Mouse (Mus musculus) urinary bladder, postnatal 10 days (tissue): ENCODE data around the gene Tmem87b.

Experiments
- DNase-seq: peaks from one replicate; pipeline ENCODE4 v3.0.0; 2022; ENCODE audit warnings: low spot score

Gene Tmem87b

GRCm38 (mm10) chr2:128818956-128819643 is 1.2 kb downstream of the Tmem87b start:
- no peak for DNase-seq

DNA sequence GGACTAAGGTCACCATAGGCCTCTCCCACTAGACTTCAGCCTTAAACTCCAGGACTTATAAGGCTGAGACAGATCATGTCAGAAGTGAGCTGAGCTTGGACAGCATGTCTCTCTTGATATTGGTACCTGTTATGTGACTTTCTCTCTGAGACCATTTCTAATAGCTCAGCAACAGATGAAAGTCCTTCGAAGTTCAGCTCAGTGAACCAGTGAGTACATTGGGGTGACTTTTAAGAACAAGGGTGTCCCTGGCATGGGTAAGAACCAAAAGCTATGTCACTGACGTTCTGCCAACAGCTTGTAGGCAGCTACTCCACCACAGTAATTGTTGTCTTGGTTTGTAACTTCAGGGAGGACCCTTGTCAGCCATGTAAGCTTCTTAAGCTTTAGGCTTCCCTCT is 2.7 kb downstream of the Tmem87b start:
- DNase-seq, result no peak

GRCm38 (mm10) chr2:128823893-128824292 is 6.0 kb downstream of the Tmem87b start:
- no peak for DNase-seq

DNA sequence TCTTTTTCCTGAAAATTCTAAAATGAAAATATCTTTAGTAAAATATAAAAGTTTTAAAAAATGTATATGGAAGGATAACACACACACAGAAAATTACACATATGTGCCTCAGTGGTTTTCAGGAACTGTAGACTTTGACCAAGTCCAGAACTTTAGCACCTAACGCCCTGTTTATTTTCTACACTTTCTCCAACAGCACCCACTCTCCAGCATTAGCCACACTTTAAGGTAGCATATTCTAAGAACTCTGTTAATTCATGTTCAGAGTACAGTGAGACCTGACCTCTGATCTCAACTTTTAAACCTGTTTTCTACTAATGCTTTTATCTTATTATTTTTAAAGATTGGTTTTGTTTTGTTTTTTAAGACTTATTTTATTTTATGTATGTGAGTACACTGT is 9.9 kb downstream of the Tmem87b start:
- no peak for DNase-seq

- DNase-seq, result no peak
Observed at GRCm38 (mm10) chr2:128832611-128833010, 14.7 kb downstream of the Tmem87b start.

- no peak for DNase-seq
Observed at GRCm38 (mm10) chr2:128833035-128833434, 15.1 kb downstream of the Tmem87b start.

- DNase-seq, result no peak
Observed at GRCm38 (mm10) chr2:128833435-128833834, 15.5 kb downstream of the Tmem87b start.

- no peak for DNase-seq
Observed at GRCm38 (mm10) chr2:128837531-128837930, 19.6 kb downstream of the Tmem87b start.

- DNase-seq, result no peak
Observed at GRCm38 (mm10) chr2:128838611-128839010, 20.7 kb downstream of the Tmem87b start.

DNA sequence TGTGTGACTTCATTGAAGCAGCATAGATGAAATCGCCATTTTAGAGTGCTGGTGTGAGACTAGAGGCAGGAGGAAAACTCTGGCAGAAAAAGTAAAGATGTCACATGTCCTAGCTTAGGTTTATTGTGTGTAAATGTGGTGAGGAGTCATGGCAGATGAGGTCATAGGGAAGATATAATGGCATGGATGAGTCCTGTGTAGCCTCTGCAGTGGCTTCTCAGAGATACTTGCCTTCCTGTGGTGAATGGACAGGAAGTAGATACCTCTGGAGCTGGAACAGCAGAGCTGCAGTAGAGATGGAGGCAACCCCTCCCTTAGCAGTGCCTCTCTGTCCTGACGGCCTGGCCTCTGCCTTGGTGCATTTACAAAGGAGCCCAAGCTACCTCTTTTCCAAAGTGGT is 21.6 kb downstream of the Tmem87b start:
- DNase-seq, result no peak

DNA sequence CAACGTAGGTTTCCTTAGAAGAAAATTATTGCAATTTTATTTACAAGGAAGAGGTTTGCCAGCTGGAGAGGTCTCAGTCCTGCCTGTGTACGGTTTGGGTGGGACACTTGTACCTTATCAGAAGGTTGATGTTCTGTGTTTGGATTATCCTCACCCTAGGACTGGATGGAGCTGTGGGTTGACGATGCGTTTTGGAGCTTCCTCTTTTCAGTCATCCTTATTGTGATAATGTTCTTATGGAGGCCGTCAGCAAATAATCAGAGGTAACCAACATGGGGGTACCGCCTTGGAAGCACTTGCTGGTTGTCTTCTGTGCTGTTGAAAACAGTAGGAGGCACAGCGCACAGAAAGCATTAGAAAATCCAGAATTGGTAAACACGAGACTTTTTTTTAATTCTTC is 24.5 kb downstream of the Tmem87b start:
- DNase-seq, result no peak

GRCm38 (mm10) chr2:128850036-128850435 is 32.1 kb downstream of the Tmem87b start:
- DNase-seq, result no peak

- DNase-seq, result no peak
Observed at GRCm38 (mm10) chr2:128856673-128857072, 38.8 kb downstream of the Tmem87b start.

GRCm38 (mm10) chr2:128858962-128859361 is 41.0 kb downstream of the Tmem87b start:
- no peak for DNase-seq

- no peak for DNase-seq
Observed at GRCm38 (mm10) chr2:128859861-128860260, 41.9 kb downstream of the Tmem87b start.

GRCm38 (mm10) chr2:128862636-128863035 is 44.7 kb downstream of the Tmem87b start, which contains the start of gene Fbln7:
TSS of gene Fbln7 (plus strand) at chr2:128862981.
- DNase-seq, result no peak

DNA sequence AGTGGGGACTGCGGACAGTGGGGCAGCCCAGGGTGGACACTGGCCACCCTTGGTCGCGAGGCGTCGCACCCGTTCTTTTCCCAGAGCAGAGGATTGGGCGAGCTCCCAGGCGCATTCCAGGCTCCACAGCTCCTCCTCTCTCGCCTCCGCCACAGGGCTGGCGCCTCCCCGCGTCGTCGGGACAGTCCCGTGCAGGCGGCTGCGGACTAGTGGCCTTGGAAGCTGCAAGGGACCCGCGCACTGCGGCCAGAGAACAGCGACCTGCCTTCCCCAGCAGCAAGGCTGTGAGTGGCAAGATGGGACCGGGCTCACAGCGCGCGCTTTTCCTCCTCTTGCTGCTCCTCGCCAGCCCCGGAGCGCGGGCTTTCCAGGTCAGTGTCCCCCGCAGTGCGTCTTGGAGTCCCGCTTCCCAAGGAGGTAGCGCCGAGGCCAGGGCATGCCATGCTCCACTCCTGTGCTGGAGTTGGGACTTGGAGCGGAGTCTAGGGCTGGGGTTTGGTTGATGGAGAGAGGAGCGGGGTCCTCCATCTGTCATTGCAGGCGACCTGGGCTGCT is 45.9 kb downstream of the Tmem87b start:
- DNase-seq, result no peak

DNA sequence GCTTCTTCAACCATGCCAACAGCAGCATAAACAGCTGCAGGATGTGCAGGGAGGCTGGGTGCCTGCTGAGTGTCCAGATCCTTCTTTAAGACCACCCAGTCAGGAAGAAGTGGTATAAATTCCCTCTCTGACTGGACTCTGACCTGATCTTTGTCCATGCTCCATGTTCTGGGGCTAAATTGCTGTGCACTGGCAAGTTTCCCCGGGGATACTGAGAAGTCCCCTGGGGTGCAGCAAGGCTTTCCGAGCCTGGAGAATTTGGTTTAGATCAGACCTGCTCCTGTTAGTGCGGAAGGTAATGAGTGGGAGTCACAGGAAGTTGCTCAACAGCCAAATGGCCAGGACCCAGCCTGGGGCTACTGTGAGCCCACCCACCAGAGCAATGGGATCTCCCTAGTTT is 47.1 kb downstream of the Tmem87b start:
- DNase-seq, result no peak

- DNase-seq, result no peak
Observed at GRCm38 (mm10) chr2:128871656-128872055, 53.7 kb downstream of the Tmem87b start.

GRCm38 (mm10) chr2:128872256-128872655 is 54.3 kb downstream of the Tmem87b start:
- no peak for DNase-seq

DNA sequence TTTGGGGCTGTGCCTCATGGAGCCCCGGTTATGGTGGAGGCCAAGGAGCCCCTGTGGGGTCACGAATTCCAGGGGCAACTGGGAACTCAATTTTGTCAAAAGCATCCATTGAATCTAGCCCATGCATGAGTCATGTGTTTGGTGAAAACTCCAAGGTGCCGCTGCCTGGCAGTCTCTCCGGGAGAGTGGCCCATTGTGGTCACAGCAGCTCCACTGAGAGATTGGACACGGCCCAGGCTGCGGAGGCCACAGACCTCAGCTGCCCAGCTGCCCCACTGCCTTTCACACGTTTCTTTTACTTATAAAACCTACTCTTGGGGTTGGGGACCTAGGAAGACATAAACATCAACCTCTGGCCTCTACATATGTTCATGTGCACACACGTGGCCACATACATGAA is 57.6 kb downstream of the Tmem87b start:
- no peak for DNase-seq

DNA sequence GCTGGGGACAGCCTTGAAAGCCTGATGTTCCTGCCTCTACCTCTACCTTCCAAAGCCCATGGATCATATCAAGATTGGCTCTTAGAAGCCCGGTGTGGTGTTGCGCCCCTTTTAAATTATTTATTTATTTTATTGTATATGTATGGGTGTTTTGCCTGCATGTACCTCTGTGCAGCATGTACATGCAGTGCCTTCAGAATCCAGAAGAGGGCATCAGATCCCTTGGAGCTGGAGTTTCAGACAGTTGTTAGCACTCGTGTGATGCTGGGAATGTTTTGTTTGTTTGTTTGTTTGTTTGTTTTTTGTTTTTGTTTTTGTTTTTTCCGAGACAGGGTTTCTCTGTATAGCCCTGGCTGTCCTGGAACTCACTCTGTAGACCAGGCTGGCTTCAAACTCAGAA is 63.3 kb downstream of the Tmem87b start:
- DNase-seq, result no peak

DNA sequence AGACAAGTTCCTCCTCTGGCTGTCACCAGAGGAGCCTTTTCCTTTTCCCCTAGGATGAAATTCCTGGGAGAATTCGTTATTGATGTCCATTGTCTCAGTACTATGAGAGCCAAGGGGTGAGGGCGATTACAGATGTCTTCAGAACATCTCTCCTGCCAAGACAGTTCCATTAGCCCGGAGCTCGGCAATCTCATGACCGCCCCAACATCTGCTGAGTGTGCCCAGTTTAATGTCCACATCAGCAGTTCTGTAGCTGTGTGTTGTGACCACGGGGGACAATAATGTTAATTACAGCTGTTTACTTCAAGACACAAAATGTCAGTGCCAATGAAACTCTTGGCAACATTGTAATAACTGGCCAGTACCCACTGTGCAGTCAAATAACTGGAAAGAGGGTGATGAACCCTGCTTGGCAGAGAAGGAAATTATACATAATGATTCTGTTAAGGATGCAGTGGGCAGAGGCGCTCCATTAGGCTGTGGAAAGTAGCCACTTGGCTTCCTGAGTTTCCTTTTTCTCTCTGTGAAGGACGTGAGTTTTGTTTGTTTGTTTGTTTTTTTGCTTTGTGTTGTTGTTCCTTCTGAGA is 67.4 kb downstream of the Tmem87b start:
- no peak for DNase-seq
